Comparison of ENCODE assay signal across 8 mouse cellular contexts in the genomic region with DNA sequence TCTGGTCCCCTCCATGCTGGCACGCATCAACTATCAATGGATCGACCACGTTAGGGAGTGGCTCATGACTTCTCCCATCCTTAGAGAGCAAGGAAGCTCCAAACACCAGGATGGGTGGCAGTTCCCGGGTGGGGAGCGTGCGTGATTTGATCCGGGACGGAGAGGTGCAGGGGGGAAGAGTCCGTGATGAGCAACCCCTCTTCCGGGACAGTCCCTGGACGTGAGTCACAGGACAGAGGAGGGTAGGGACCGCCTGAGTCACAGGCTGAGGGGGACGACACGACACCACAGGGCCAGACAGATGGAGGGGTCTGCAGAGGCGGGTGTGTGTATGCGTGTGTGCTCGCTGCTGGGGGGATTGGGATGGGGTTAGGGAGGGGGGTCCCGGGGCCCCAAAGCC. TPM values are rescaled to one million over a fixed set of nuclear protein-coding genes. Genes with fewer than 3 reads are reported as not detected.
DNase-seq lines count a peak whose midpoint lies in the region; ATAC-seq and TF ChIP-seq lines count a peak whose summit lies in the region.

No protein-coding gene starts in this region.

- peaks cover 43% of the 10 kb centered on the region for H3K79me2 ChIP-seq in C2C12 (ENCODE audit: control insufficient read depth, insufficient read depth)

- no peaks in the 10 kb centered on the region for H3K27me3 ChIP-seq in kidney, embryonic 14.5 days (ENCODE audit: control insufficient read depth, insufficient read depth, low read length)
- H3K27me3 ChIP-seq in C2C12 (ENCODE audit: control insufficient read depth, insufficient read depth, insufficient read length): no peaks in the 10 kb centered on the region
- H3K27me3 ChIP-seq in forebrain, embryonic 14.5 days (replicated peaks; ENCODE audit: control insufficient read depth, insufficient read depth, low read length): no peaks in the 10 kb centered on the region
- H3K27me3 ChIP-seq in intestine, embryonic 16.5 days (replicated peaks; ENCODE audit: control insufficient read depth, insufficient read depth, low read length): no peaks in the 10 kb centered on the region
- no peaks in the 10 kb centered on the region for H3K27me3 ChIP-seq in midbrain, embryonic 11.5 days (ENCODE audit: control insufficient read depth, insufficient read depth, low read length)

- H3K4me1 ChIP-seq in kidney, embryonic 14.5 days (ENCODE audit: control insufficient read depth, insufficient read depth, low read length): peaks cover 11% of the 10 kb centered on the region; the same call in 1 of the 2 replicates
- H3K4me1 ChIP-seq in forebrain, embryonic 14.5 days (ENCODE audit: control insufficient read depth, insufficient read depth, low read length): peaks cover 14% of the 10 kb centered on the region
- H3K4me1 ChIP-seq in intestine, embryonic 16.5 days (ENCODE audit: control insufficient read depth, insufficient read depth, low read length): peaks cover 12% of the 10 kb centered on the region; the same call in 1 of the 2 replicates
- H3K4me1 ChIP-seq in midbrain, embryonic 11.5 days (ENCODE audit: control insufficient read depth, insufficient read depth, low read length): no peaks in the 10 kb centered on the region

- peak; percentile 83; the same call in 1 of the 2 replicates for ATAC-seq in kidney, embryonic 14.5 days (ENCODE audit: low FRiP score, low TSS enrichment)
- peak; percentile 76; the same call in 1 of the 2 replicates for ATAC-seq in forebrain, embryonic 14.5 days
- peak; percentile 75 for ATAC-seq in intestine, embryonic 16.5 days
- ATAC-seq in midbrain, embryonic 11.5 days (ENCODE audit: low FRiP score): peak; percentile 87

- H3K4me2 ChIP-seq in kidney, embryonic 14.5 days (replicated peaks; ENCODE audit: low read depth, low read length): peak overlapping the region; percentile 68
- H3K4me2 ChIP-seq in forebrain, embryonic 14.5 days (ENCODE audit: low read length): peak overlapping the region; percentile 88
- peak overlapping the region; percentile 87 for H3K4me2 ChIP-seq in intestine, embryonic 16.5 days (ENCODE audit: low read depth, low read length)
- peak overlapping the region; percentile 83 for H3K4me2 ChIP-seq in midbrain, embryonic 11.5 days

- peaks cover 39% of the 10 kb centered on the region for H3K79me3 ChIP-seq in C2C12 (ENCODE audit: low read depth)

- H3K4me3 ChIP-seq in kidney, embryonic 14.5 days (ENCODE audit: low read length): peak overlapping the region; percentile 79
- H3K4me3 ChIP-seq in C2C12 (ENCODE audit: insufficient read depth, poor library complexity, severe bottlenecking): peak overlapping the region; percentile 26
- peak overlapping the region; percentile 85 for H3K4me3 ChIP-seq in forebrain, embryonic 14.5 days (ENCODE audit: low read depth, low read length)
- H3K4me3 ChIP-seq in intestine, embryonic 16.5 days (ENCODE audit: low read length): peak overlapping the region; percentile 69
- H3K4me3 ChIP-seq in midbrain, embryonic 11.5 days (ENCODE audit: low read depth, low read length): peak overlapping the region; percentile 89

- H3ac ChIP-seq in C2C12 (ENCODE audit: control insufficient read depth, insufficient read length, low read depth): peak overlapping the region; percentile 47

- WGBS in kidney, embryonic 14.5 days: under 1% methylated on average over 18 of the region's 18 CpGs
- WGBS in forebrain, embryonic 14.5 days: under 1% methylated on average over 18 of the region's 18 CpGs
- WGBS in intestine, embryonic 16.5 days: under 1% methylated on average over 17 of the region's 18 CpGs
- WGBS in midbrain, embryonic 11.5 days: under 1% methylated on average over 18 of the region's 18 CpGs

- no peaks in the 10 kb centered on the region for H3K36me3 ChIP-seq in kidney, embryonic 14.5 days (ENCODE audit: control insufficient read depth, insufficient read depth, low read length)
- peaks cover 8% of the 10 kb centered on the region for H3K36me3 ChIP-seq in C2C12 (ENCODE audit: control insufficient read depth, insufficient read depth)
- no peaks in the 10 kb centered on the region for H3K36me3 ChIP-seq in forebrain, embryonic 14.5 days (ENCODE audit: control insufficient read depth, insufficient read depth, low read length)
- no peaks in the 10 kb centered on the region for H3K36me3 ChIP-seq in intestine, embryonic 16.5 days (ENCODE audit: control insufficient read depth, insufficient read depth, low read length)
- H3K36me3 ChIP-seq in midbrain, embryonic 11.5 days (ENCODE audit: control insufficient read depth, insufficient read depth, low read length): no peaks in the 10 kb centered on the region

- H3K27ac ChIP-seq in kidney, embryonic 14.5 days (ENCODE audit: low read depth, low read length): peak overlapping the region; percentile 76
- H3K27ac ChIP-seq in forebrain, embryonic 14.5 days (ENCODE audit: low read depth, low read length): peak overlapping the region; percentile 82
- peak overlapping the region; percentile 65 for H3K27ac ChIP-seq in intestine, embryonic 16.5 days (ENCODE audit: low read length)
- peak overlapping the region; percentile 68 for H3K27ac ChIP-seq in midbrain, embryonic 11.5 days (ENCODE audit: low read depth, low read length)

- peak overlapping the region; percentile 88 for H3K9ac ChIP-seq in kidney, embryonic 14.5 days (ENCODE audit: low read depth, low read length)
- H3K9ac ChIP-seq in forebrain, embryonic 14.5 days (ENCODE audit: low read length): peak overlapping the region; percentile 80
- peak overlapping the region; percentile 84 for H3K9ac ChIP-seq in intestine, embryonic 16.5 days (ENCODE audit: low read depth, low read length)
- H3K9ac ChIP-seq in midbrain, embryonic 11.5 days (ENCODE audit: low read length): peak overlapping the region; percentile 82

- no peak for DNase-seq in kidney, postnatal 4 days
- DNase-seq in adrenal gland, adult 2 months: peak; percentile 83
- DNase-seq in forebrain, embryonic 14.5 days (ENCODE audit: low spot score): no peak
- peak; percentile 96 for DNase-seq in midbrain, embryonic 11.5 days (ENCODE audit: low spot score, missing footprints)
- DNase-seq in yolk sac, embryonic 10.5 days (ENCODE audit: low spot score): peak; percentile 72

- TF ChIP-seq CTCF in C2C12 (IDR thresholded peaks at IDR 0.05; ENCODE audit: control insufficient read depth, insufficient read depth, insufficient read length): no peak

- H3K9me3 ChIP-seq in kidney, embryonic 14.5 days (ENCODE audit: control insufficient read depth, low read length): no peaks in the 10 kb centered on the region
- no peaks in the 10 kb centered on the region for H3K9me3 ChIP-seq in forebrain, embryonic 14.5 days (replicated peaks; ENCODE audit: control insufficient read depth, low read length)
- no peaks in the 10 kb centered on the region for H3K9me3 ChIP-seq in intestine, embryonic 16.5 days (ENCODE audit: control insufficient read depth, low read length)
- H3K9me3 ChIP-seq in midbrain, embryonic 11.5 days (ENCODE audit: control insufficient read depth, low read length): no peaks in the 10 kb centered on the region

TF ChIP-seq in C2C12, 6 proteins besides CTCF, POLR2A, EP300 and RAD21:
- TF ChIP-seq MAX (IDR thresholded peaks at IDR 0.05) (no peak), MYOG (IDR thresholded peaks at IDR 0.05; ENCODE audit: control insufficient read depth, extremely low read depth, insufficient read length) (no peak), MYOD1 (IDR thresholded peaks at IDR 0.05; ENCODE audit: control insufficient read depth, insufficient read length, low read depth) (no peak), USF1 (IDR thresholded peaks at IDR 0.05; ENCODE audit: low read depth) (no peak), FOSL1 (IDR thresholded peaks at IDR 0.05; ENCODE audit: insufficient read depth, low read length, poor library complexity, severe bottlenecking) (peak; percentile 14), CEBPB (IDR thresholded peaks at IDR 0.05; ENCODE audit: low read depth) (no peak)
TF ChIP-seq in C2C12: peak in this region for 1.

RNA-seq across cellular contexts. Expression of a gene that starts 0.7 kb away (rescaled TPM):
- 77.8 and 143 TPM in 2 replicates for polyA plus RNA-seq in kidney, embryonic 14.5 days (2014; fragmentation: Nextera tagmentation; extraction: Ambion mirVana)
- polyA plus RNA-seq in C2C12 (2012; fragmentation: generic; extraction: Trizol): 89.4 TPM
- total RNA-seq in adrenal gland, adult 2 months (2021): 10 to 100 TPM; 70.8 to 73.7 TPM
- polyA plus RNA-seq in adrenal gland, adult 2 months (2012; rRNA removed): 6.3 and 7.7 TPM in 2 replicates
- 94.2 and 97.2 TPM in 2 replicates for polyA plus RNA-seq in forebrain, embryonic 14.5 days (2014; fragmentation: Nextera tagmentation; extraction: Ambion mirVana)
- 63.5 and 67.7 TPM in 2 replicates for polyA plus RNA-seq in intestine, embryonic 16.5 days (2015; fragmentation: Nextera tagmentation; extraction: Ambion mirVana)
- 166 TPM in 2 replicates for polyA plus RNA-seq in midbrain, embryonic 11.5 days (2014; fragmentation: Nextera tagmentation; extraction: Ambion mirVana)

Comparison
In these comparisons a context has a peak if more than half of its experiments do, and no peak if none do; other contexts are left out.
1. H3K4me3 ChIP-seq: peak in every context shown above with its lines; median percentile 89 in midbrain, embryonic 11.5 days; 85 in forebrain, embryonic 14.5 days; 79 in kidney, embryonic 14.5 days; 69 in intestine, embryonic 16.5 days; 26 in C2C12.
2. DNase-seq: peak in adrenal gland, adult 2 months (single experiment), midbrain, embryonic 11.5 days (single experiment) and yolk sac, embryonic 10.5 days (single experiment); none in kidney, postnatal 4 days (0 of 2) and forebrain, embryonic 14.5 days (single experiment).
3. Peak in every context shown above with its lines, with median percentiles within 50 percentile points of each other: ATAC-seq, H3K27ac ChIP-seq, H3K4me2 ChIP-seq and H3K9ac ChIP-seq.